Mouse (Mus musculus) spleen, adult 10 weeks (tissue): ENCODE data around the gene Prr3. TPM values are rescaled to one million over a fixed set of nuclear protein-coding genes. Genes with fewer than 3 reads are reported as not detected.

Source experiments
- polyA plus RNA-seq: library from polyadenylated mRNA; stranded (reverse); fragments of 350-450 nt; fragmentation: Illumina TruSeq; extraction: RNeasy Lipid Tissue Mini Kit (QIAGEN cat#74804); gene quantifications from one replicate; pipeline ENCODE4 v1.2.3, GENCODE M21; 2015; ENCODE audit warnings: low replicate concordance; ENCODE audit not compliant: insufficient read depth

The Prr3 gene
- polyA plus RNA-seq, result 29.2 TPM

DNA sequence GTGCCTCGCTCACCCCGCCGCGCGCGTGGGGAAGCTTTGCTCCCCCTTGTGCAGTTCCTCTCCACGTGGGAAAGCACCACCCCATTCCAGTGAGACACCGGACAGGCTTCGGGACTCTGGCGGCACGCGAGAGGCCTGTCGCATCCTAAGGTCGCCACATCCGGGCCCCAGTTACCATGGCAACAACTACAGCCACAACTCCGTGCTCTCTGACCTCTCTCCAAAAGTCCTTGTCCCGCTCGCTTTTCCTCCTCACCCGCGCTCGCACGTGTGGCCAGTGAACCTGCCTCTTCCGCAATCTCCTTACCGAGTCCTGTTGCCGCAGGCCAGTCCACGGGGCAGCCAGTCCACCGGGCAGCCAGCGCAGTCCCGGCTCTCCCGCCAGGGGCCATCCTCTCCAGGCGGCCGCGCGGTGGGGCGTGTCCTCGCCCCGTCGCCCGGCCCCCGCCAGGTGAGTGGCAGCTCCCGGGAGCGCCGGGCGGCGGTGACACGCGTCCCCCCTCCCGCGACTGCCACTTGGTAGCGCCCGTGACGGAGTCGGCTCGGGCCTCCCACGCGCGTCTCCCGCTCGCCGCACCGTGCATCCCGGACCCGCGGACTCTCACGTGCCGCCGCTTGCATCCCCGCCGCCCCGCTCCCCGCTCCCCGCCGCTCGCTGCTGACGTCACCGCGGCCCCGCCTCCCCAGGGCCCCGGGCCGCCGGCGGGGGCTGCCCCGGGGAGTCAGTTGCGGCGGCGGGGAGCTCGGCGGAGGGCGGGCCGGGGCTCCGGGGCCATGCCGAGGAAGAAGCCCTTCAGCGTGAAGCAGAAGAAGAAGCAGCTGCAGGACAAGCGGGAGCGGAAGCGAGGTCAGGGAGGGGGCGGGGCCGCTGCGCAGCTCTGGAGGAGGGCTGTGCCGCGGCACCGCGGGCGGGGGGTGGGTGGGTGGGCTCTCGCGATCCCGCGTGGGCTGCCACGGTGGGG, at the start of gene Prr3, which contains the start of gene Gnl1:
Gene Prr3 (minus strand): TSS at position 836 of the 962 bp plus-strand sequence.
Gene Gnl1 (plus strand): TSS at position 451 of the 962 bp plus-strand sequence.

GRCm38 (mm10) chr17:36020191-36021073, 40.4 kb upstream of the Prr3 start, which contains the start of gene H2-T24:
Gene H2-T24, minus strand, starts transcription at chr17:36020560.

GRCm38 (mm10) chr17:35969418-35970389, 10.3 kb downstream of the Prr3 start, which contains the start of gene Abcf1:
Gene Abcf1, minus strand, starts transcription at chr17:35969761.

Other genes starting within 250 kb of the Prr3 start
- gene Ier3, start 158.6 kb downstream of the Prr3 start, polyA plus RNA-seq, result 3.4 TPM
- gene Flot1, start 157.0 kb downstream of the Prr3 start, polyA plus RNA-seq, result 27.5 TPM
- 222 TPM for gene Tubb5, start 141.9 kb downstream of the Prr3 start, polyA plus RNA-seq
- gene Mdc1, start 138.7 kb downstream of the Prr3 start, polyA plus RNA-seq, result 59.7 TPM
- gene Nrm, start 118.9 kb downstream of the Prr3 start, polyA plus RNA-seq, result 43.1 TPM
- gene Ppp1r18, start 114.6 kb downstream of the Prr3 start, polyA plus RNA-seq, result 139 TPM
- 124 TPM for gene Dhx16, start 100.4 kb downstream of the Prr3 start, polyA plus RNA-seq
- 29.9 TPM for gene 2310061I04Rik, start 82.8 kb downstream of the Prr3 start, polyA plus RNA-seq
- gene Atat1, start 70.2 kb downstream of the Prr3 start, polyA plus RNA-seq, result 15.8 TPM
- 63.0 TPM for gene Mrps18b, start 63.8 kb downstream of the Prr3 start, polyA plus RNA-seq
- gene Ppp1r10, start 63.8 kb downstream of the Prr3 start, polyA plus RNA-seq, result 32.2 TPM
- 133 TPM for gene Abcf1, start 10.5 kb downstream of the Prr3 start, polyA plus RNA-seq
- gene Gnl1, start 385 bp downstream of the Prr3 start, polyA plus RNA-seq, result 19.0 TPM
- gene H2-T24, start 40.3 kb upstream of the Prr3 start, polyA plus RNA-seq, result 80.5 TPM
- 186 TPM for gene H2-T23, start 52.6 kb upstream of the Prr3 start, polyA plus RNA-seq
- gene H2-T22, start 62.5 kb upstream of the Prr3 start, polyA plus RNA-seq, result 124 TPM
- gene Gm6034, start 62.7 kb upstream of the Prr3 start, polyA plus RNA-seq, result 0.25 TPM
- gene Gm11127, start 78.1 kb upstream of the Prr3 start, polyA plus RNA-seq, result not detected
- 1.1 TPM for gene Gm19684, start 141.4 kb upstream of the Prr3 start, polyA plus RNA-seq
- gene Gm7030, start 149.2 kb upstream of the Prr3 start, polyA plus RNA-seq, result not detected
- gene Gm8909, start 188.3 kb upstream of the Prr3 start, polyA plus RNA-seq, result not detected
- gene H2-T3, start 210.1 kb upstream of the Prr3 start, polyA plus RNA-seq, result not detected